Mouse (Mus musculus) urinary bladder, postnatal 14 days (tissue): ENCODE results near the gene Car14.
"Not testable (repeated sequence)": the region's sequence is repeated elsewhere in the genome, so short reads cannot be mapped to it uniquely, and the experiment has no call there.

Experiments used
- DNase-seq: peaks from one replicate; pipeline ENCODE4 v3.0.0; 2021; ENCODE audit warnings: low spot score

Gene Car14

GRCm38 (mm10) chr3:95925087-95925486 lies 20.6 kb upstream of the Car14 start:
- no peak for DNase-seq

GRCm38 (mm10) chr3:95924185-95924584 lies 19.7 kb upstream of the Car14 start:
- DNase-seq, result no peak

GRCm38 (mm10) chr3:95923429-95923828 lies 18.9 kb upstream of the Car14 start:
- DNase-seq, result not testable (repeated sequence)

GRCm38 (mm10) chr3:95920532-95920931 lies 16.0 kb upstream of the Car14 start:
- not testable (repeated sequence) for DNase-seq

GRCm38 (mm10) chr3:95916760-95917159 lies 12.3 kb upstream of the Car14 start:
- DNase-seq, result no peak

GRCm38 (mm10) chr3:95914706-95915105 lies 10.2 kb upstream of the Car14 start:
- no peak for DNase-seq

DNA sequence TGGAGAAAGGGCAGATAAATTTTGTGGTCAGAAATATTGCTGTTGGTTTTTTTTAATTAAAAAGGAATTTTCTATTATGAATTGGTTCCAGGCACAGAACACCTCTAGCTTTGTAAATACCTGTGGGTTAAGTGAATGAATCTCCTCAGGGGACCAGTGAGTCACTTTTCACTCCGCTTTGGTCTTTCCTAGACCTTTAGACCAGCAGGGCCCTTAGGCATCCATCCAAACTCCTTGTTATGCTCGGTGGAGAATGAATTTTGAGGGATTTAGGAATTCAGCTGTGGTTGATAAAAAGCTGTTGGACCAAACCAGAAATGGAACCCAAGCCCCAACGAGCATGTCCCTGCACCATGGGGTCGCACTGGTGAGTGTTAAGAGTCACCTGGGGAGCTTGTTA lies 3.1 kb upstream of the Car14 start:
- no peak for DNase-seq

GRCm38 (mm10) chr3:95906860-95907259 lies 2.4 kb upstream of the Car14 start:
- DNase-seq, result no peak

DNA sequence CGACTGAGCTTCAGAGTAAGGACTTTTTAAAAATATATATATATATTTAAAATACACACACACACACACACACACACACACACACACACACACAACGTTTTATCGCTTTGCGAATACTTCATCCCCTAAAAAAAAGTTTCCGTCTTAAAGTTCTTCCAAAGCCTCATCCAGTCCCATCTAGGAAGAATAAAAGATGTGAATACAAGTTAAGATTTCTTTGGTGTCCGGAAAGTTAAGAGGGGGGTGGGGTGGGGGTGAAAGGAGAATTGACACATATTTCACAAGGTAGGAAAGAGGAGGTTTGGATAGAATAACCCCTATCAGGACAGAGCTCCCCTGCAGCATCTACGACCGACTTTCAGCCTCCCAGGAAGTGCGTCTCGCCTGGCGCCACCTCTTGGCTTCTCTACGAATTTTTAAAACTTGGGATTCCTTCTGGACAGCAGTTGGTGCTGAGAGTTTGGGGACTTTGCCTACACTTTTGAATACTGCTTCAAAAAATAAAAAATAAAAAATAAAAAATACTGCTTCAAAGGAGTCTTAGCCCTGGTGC lies 1.5 kb upstream of the Car14 start:
- peak; percentile 54 for DNase-seq

DNA sequence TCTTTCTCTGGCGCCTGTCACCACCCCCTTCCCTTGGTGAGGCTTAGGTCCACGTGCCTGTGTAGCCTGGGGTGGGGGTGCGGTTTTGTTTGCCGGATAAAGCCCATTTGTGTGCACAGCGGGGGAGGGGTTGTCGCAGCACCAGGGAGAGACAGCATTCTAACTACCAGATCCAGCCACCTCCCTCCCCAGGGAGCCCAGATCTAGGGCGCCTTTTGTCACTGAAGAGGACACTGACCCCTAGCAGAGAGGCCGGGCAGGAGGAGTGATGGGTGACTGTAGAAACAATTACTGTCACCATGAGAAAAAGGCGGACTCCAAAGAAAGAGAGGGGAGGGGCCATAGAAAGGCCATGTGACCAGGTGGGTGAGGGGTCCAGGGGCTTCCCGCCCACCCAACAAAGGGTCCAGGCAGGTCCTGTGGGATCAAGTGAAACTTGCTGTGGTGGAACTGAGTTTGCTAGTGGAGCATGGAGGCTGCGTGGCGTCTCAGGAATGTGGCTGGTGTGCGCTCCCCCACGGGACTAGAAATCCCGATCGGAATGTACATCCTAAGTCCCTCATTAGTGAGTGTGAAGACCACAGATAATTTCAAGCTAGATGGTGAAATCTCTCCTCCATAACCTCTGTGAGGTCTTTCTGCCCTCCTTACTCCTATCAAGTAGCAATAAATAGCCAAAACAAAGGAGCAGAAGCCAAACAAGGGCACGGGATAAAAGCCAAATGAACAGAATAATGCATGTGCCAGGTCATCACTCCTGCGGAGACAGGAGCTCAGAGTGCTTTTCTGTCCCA lies 852 bp upstream of the Car14 start:
- DNase-seq, result no peak

DNA sequence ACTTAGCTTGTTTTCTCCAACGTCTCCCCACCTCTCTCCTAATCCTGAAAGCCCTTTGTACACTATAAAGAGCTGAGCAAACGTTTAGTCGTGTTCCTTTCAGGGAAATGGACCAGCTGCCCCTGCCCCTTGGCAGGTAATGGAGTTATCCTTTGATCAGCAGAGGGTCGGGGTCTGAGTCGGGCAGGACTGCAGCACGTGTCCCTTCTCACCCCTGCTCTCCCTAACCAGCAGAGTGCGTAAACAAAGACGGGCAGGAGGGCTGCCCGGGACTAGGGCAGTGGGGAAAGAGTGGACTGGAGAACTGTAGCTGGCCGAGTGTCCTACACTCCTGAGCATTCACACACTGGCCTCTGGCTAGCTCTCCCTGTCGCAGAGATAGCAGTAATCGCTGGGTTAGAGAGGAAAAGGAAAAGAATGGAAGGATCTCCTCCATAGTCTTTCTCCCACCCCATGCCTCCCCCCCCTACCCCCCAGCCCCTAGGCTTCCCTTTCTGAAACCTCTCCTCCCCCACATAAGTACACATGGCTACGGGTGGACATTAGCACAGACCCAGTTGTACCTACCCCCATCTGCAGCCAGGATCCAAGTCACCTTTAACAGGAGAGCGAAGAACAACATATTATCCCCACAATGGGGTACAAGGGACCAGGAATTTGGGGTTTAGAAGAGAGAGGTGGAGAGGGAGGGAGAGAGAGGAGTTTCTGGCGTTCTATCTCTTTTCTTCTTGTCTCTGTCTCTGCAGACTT lies 563 bp downstream of the Car14 start:
- no peak for DNase-seq

DNA sequence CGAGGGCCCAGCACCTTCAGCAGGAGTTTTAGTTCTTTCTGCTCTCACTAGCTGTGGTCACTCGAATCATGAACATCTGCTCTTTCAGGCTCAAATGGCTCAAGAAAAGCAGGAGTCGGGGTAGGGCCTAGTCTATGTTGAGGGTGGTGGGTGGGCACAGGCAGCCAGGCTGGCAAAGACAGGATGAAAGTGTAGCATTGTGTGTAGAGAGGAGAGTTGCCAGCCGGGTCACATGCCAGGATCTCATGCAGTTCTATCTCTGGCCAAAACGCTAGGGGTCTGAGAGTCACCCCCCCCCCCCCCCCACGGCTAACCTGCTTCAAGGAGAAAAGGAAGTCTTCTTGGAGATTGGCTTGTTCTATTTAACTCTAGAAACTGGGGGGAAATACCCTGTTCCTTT lies 1.8 kb downstream of the Car14 start:
- DNase-seq, result no peak

DNA sequence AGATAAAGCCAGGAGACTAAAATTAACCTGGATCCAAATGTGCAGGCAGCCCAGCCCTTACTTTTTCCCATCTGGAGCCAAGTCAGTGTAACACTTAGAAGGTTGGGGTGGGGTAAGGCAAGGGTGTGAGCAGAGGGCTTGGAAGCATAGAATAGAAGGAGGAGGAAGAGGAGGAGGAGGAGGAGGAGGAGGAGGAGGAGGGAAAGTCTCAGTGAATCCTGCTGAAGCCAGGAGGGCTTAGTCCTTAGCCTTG lies 2.2 kb downstream of the Car14 start:
- DNase-seq, result no peak

GRCm38 (mm10) chr3:95901616-95902372 lies 2.7 kb downstream of the Car14 start:
- DNase-seq, result no peak

DNA sequence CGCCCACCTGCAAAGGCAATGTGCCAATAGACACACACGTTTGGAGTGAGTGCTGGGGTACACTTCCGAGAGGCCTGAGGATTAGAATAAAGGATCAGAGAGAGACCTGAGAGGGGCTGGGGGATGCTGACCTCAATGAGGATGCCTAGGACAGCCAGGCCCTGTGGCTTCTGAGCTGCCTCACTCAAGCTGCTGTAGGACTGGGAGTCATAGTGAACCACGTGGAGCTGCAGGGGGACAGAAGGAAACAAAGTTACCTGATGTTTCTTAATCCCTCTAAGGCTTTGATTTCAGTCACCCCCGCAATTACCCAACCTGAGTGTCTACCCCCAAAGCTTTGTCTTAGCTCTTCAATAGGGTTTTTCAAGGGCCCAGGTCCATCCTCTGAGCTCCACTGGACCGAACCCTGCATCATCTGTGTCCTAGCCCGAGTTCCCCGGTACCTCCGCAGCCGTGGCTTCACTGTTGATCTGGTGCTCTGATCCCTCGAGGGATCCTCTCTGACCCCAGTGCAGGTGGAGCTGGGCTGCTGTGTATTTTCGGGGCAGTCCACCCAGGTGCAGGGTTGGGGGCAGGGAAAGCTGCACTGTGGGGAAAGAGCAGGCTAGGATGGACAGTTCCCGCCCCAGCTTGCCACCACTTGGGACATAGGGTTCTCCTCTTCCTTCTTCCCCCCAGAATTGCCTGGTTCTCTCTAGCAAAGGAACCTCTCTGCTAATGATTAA lies 4.5 kb downstream of the Car14 start:
- DNase-seq, result no peak

DNA sequence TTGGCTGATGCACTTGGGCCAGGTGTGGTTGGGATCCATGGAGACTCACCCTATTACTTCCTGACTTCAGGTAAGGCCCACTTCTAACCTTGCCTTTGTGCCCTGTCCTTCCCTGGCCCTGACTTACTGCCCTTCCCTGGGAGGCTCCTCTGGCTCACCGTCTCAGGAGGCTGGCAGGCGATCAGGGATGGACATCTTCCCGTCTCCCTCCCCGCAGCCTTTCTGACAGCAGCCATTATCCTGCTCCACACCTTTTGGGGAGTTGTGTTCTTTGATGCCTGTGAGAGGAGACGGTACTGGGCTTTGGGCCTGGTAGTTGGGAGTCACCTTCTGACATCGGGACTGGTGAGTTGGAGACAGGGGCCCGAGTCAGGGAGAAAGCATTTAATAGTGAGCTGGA lies 9.0 kb downstream of the Car14 start:
- DNase-seq, result not testable (repeated sequence)

DNA sequence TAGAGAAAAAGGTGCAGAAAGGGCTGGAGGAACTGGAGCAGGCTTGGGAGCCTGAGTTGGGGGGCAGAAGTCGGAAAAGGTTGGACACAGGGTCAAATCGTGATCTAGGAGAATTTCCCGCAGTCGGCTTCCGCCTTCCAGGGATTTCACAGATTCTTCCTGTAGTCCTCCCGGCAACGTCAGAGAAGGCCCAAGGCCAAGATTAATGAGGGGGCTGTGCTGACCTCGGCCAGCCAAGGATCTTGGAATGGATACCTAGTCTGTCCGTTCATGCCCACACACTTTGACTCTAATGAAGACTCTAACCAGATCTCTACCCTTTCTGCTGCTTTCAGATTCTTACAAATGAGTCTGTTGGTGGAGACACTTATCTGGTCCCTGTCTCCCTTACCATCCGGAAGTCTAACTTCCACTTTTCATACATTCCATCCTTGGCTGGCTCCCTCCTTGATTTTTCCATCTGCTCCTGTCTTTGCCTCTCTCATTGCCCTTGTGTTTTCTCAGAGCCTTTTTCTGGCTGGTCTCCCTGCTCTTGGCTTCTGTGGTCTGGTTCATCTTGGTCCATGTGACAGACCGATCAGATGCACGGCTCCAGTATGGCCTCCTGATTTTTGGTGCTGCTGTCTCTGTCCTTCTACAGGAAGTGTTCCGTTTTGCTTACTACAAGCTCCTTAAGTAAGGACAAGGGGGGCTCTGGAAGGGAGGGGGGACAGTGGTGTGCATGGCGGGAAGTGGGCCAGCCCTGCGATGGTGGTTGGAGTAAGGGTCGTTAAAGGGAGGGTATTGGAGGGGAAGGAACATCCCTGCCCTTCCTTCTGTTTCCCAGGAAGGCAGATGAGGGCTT lies 10.0 kb downstream of the Car14 start:
- DNase-seq, result peak; percentile 65

- DNase-seq, result peak; percentile 95
Measured at GRCm38 (mm10) chr3:95893606-95894316, 10.7 kb downstream of the Car14 start, which contains the start of gene Aph1a. Aph1a (plus strand) TSS chr3:95893969.

DNA sequence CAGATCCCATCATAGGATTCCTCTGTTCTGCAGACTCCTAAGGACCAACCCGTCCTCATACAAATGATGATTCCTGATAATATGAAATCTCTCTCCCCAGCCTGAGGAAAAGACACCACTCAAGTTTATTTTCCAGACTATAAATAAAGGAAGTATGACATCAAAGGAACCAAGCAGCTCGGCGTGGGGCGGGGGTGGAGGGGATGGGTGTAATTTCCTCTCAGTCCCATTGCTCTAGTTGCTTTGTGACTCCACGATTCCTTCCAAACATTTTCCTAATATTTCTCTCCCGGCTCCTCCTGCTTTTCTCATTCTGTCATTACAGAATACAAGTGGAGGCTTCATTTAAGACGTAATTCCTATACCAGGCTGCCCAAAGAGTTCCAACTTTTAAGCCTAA lies 11.4 kb downstream of the Car14 start:
- no peak for DNase-seq
